Mouse (Mus musculus) kidney, adult 2 months (tissue): ENCODE measurements around the gene Gm20479.

Experiments
- CTCF ChIP-seq: fragments of 200-500 bp; conservative IDR thresholded peaks from 2 replicates; pipeline ENCODE4 v1.5.1; 2011; ENCODE audit warnings: low read depth, mild to moderate bottlenecking, control low read depth, low read length, moderate library complexity, mixed read lengths; ENCODE audit not compliant: insufficient read depth, insufficient read length
- POLR2A ChIP-seq: fragments of 200-500 bp; IDR thresholded peaks from one replicate; pipeline ENCODE4 v1.6.1; 2011; ENCODE audit warnings: low read depth, low read length, control low read depth

DNA sequence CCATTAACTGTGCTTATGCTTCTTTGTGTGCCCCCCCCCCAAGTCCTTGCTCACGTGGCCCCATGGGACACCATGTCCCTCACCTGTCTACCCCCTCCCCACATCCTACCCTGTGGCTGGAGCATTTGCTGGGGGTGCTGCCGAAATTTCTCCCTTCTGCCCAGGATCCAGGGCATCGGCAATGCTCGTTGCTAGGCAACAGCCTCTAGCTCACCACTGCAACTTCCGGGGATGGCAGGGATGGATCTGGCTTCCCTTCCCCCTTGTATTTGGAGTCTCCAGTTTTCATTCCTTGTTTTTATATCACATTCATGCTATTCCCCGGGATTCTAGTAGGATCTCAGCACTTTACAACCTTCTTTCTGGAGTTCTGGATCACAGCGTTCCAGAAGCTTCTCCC is 17.7 kb downstream of the Gm20479 start:
- TF ChIP-seq POLR2A, result no peak
- TF ChIP-seq CTCF, result no peak
